Mouse (Mus musculus): Measurements from ENCODE around the gene Rab36.
"Not testable (repeated sequence)": the region's sequence is repeated elsewhere in the genome, so short reads cannot be mapped to it uniquely, and the experiment has no call there.

Rab36 gene

DNA sequence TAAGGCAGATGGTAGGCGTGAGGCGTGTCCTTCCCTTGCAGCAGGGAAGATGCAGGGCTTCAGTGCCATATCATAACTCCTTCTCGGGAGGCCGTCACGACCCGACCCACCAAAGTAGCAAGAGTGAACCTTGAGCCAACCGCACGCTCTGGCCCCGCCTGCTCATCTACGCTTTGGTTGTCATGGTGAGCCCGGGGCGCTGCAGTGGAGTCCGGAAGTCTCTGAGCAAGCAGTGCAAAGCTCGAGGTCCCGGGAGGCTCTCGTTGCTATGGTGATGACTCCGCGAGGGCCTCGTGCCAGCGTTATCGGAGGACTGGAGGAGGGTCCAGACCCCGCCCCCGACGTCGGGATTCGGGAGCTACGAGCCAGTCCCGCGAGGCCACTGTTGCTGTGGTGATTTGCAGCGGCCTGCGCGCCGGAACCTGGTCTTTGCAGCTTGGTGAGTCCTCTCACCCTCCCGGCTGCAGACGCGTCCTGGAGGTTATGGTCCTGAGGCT is at the start of gene Rab36:
TSS of gene Rab36 (plus strand) at position 176 of the 497 bp plus-strand sequence.
- peak; percentile 94 for DNase-seq (ENCODE audit: low spot score)

- no peak for DNase-seq (ENCODE audit: low spot score)
Observed at GRCm38 (mm10) chr10:74987698-74988470, 49.0 kb upstream of the Rab36 start.

- no peak for DNase-seq (ENCODE audit: low spot score)
Observed at GRCm38 (mm10) chr10:74989814-74990213, 47.0 kb upstream of the Rab36 start.

GRCm38 (mm10) chr10:74990584-74991322 is 46.1 kb upstream of the Rab36 start:
- DNase-seq (ENCODE audit: low spot score) = no peak

- no peak for DNase-seq (ENCODE audit: low spot score)
Observed at GRCm38 (mm10) chr10:74994863-74995262, 42.0 kb upstream of the Rab36 start.

- no peak for DNase-seq (ENCODE audit: low spot score)
Observed at GRCm38 (mm10) chr10:74995377-74995776, 41.5 kb upstream of the Rab36 start.

- DNase-seq (ENCODE audit: low spot score) = no peak
Observed at GRCm38 (mm10) chr10:75001391-75001790, 35.5 kb upstream of the Rab36 start.

DNA sequence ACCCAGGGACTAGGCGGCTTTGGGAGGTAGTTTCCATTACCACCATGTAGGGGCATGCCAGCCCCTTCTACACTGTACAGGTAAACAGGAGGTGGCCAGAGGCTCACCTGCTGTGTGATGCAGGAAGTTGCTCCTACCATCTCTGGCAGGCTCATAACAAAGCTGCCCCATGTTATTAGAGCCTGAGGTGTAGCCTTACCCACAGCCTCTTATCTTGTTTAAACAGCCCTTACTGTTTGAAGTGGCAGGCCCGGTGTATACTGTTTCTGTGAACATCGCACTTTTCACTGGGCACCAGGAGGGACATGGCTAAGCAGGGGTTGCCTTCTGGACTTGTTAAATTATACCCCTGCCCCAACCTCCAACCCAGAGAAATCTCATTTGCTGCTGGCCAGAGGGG is 32.8 kb upstream of the Rab36 start:
- no peak for DNase-seq (ENCODE audit: low spot score)

GRCm38 (mm10) chr10:75006889-75007662 is 29.8 kb upstream of the Rab36 start:
- peak; percentile 48 for DNase-seq (ENCODE audit: low spot score)

- DNase-seq (ENCODE audit: low spot score) = peak; percentile 55
Observed at GRCm38 (mm10) chr10:75010704-75011103, 26.2 kb upstream of the Rab36 start.

- no peak for DNase-seq (ENCODE audit: low spot score)
Observed at GRCm38 (mm10) chr10:75015465-75015864, 21.4 kb upstream of the Rab36 start.

DNA sequence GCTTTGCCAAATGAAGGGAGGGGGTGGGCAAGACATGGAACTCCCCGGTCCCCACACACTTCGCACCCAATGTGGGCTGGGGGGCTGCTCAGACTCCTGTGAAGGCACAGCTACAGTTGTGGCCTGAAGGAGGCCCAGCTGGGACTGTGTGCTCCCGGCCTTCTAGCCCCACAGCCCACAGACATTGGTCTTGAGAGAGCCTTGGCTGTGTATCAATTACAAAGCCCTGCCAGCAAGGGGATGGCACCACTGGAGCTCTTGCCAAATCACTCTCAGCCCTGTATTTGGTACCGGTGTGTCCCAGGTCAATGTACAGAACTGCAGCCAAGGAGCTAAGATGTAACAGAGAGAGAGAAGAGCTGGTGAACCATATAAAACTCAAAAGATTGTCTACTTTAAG is 20.4 kb upstream of the Rab36 start:
- DNase-seq (ENCODE audit: low spot score) = no peak

- no peak for DNase-seq (ENCODE audit: low spot score)
Observed at GRCm38 (mm10) chr10:75020271-75020670, 16.6 kb upstream of the Rab36 start.

DNA sequence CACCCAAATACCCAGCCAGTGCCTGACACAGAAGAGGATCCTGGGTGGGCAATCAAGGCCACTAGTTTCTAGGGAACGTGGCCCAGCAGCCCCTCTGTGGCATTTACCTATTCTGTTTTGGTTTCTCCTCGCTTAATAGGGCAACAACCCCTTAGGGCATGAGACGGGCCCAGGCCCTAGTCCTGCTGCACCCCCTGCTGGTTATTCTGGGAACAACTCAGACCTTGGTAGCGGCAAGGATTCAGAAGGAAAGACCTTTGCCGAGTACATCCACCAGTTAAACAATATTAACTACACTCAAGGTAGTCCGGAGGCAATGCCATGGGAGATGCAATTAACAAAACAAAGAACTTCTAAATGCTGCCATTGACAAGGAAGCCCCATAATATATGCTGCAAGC is 15.7 kb upstream of the Rab36 start:
- peak; percentile 83 for DNase-seq (ENCODE audit: low spot score)

DNA sequence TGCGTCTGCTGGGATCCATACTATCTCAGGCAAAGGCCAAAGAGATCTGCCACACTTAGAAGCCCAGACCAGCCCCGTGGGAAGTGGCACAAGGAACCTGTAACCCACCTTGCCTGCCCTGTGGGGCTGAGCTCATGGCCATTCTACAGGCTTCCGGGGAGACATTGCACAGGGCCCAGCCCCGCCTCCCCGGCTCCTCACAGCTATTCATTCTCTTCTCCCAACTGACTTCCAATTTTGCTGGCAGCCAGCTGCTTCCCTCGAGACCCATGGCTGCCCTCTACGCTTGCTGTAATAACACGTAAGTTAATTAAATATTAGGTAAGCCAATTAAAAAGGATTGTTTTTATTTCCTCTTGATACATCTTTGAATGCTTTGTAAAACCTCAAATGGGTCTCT is 10.4 kb upstream of the Rab36 start:
- no peak for DNase-seq (ENCODE audit: low spot score)

DNA sequence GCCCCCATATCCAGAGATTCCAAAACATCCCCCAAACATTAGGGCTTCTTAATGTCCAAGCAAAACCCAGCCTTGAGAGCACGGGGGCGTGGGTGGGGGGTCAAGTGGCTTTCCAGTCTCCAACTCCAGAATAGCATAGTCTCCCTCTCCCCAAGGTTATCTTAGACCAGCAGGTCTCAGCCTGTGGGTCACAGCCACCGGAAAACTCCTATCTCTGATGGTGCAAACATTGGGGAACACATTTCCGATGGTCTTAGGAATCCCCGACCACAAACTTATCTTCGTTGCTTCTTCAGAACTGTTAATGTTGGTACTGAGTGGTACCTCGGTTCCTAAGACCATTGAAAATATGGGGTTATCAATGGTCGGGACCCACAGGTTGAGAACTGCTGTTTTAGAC is 8.1 kb upstream of the Rab36 start:
- DNase-seq (ENCODE audit: low spot score) = no peak

- DNase-seq (ENCODE audit: low spot score) = no peak
Observed at GRCm38 (mm10) chr10:75029677-75030076, 7.2 kb upstream of the Rab36 start.

DNA sequence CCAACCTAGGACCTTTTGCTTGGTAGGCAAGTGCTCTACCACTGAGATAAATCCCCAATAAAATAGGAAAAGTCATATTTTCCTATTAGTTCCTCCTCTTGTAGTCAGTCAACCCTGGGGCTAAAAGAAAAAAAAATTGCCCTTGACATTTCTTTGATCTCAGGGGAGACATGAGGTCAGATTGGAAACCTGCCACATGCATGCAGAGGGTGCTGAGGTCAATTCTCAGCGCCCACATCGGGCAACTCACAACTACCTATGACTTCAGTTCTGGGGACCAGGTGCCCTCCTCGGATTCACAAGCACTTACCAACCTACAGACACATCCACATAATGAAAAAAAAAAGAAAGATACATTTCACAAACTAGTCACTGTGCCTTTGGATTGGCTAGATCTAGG is 6.6 kb upstream of the Rab36 start:
- no peak for DNase-seq (ENCODE audit: low spot score)

DNA sequence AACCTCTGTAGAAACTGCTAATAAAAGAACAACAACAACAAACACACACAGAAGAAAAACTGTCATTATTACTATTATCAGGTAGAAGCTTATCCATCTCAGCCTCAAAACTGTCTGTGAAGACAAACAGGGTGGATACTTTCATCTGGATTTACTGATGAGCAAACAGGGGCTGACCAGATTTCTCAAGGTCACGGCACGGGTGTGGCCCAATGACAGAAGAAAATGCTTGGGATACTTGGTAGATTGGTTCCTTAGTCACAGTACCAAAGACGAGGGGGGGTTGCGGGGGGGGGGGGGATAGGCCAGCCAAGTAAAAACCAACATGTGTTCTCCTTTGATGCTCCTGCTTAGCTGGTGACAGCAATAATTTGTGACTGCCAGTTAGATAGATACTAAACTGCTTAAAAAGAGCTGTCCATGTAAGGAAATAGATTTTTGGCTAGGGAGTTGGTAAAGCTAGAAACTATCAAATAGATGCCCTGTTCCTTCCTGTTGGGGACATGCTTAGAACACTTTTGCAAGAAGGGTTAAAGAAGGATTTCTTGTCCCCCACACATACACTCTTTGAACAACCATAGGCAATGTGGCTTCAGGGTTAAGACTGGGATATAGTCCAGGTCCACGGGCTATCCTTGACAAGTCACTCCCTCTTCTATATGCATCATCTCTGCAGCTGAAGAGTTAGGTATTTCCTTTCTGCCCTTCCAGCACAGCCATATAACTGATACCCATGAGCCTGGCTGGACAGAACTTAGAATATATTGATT is 5.3 kb upstream of the Rab36 start:
- DNase-seq (ENCODE audit: low spot score) = no peak

DNA sequence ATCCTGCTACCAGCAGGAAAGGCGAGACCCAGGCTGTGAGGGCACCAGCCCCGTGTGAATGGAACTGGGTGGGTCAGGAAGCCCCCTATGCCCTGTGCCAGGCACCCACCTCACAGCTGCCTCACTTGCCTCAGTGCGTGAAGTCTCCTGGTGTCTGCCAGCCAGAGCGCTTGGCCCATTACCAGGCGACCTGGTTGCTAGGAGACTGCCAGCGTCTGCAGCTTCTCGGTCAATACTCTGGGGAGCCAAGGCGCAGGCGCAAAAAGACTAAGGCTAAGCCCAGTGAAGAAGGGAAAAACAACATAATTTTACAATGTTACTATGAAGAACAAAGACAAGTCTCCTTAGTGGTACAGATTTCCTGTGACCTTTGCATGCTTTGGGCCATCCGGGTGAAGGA is 4.5 kb upstream of the Rab36 start, which contains the start of gene Rsph14:
TSS of gene Rsph14 (minus strand) at position 192 of the 400 bp plus-strand sequence.
- peak; percentile 85 for DNase-seq (ENCODE audit: low spot score)

- not testable (repeated sequence) for DNase-seq (ENCODE audit: low spot score)
Observed at GRCm38 (mm10) chr10:75042060-75042459, 5.2 kb downstream of the Rab36 start.

GRCm38 (mm10) chr10:75044459-75044858 is 7.6 kb downstream of the Rab36 start:
- DNase-seq (ENCODE audit: low spot score) = no peak

All from layer of hippocampus, adult 11-12 months (tissue).